Mouse (Mus musculus): Measurements from ENCODE around the gene Kit. TPM values are rescaled to one million over a fixed set of nuclear protein-coding genes. Genes with fewer than 3 reads are reported as not detected.

Gene Kit
- total RNA-seq, 2 experiments from 2014 or later: 33.3 to 37.8 TPM

DNA sequence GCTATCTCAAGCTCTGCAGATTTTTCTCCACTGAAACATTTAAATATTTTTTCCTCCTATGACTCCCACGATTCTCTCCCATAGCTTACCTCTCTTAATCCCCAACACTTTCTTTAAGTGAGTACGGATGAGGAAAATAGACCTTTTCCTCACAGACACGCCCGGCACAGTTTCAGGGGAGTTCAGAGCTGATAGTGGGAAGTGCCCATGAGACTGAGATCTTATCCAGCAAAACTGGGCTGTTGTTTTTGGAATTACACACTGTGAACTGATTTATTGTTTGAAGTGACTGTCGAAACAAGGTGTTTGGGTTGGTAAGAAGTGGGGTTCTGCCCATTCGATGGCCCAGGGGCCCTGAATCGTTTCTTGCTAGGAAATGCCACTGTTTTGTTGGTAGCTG, 124.4 kb downstream of the Kit start:
- intact Hi-C loops (cut with DNase I): no loop called here
- no peak for DNase-seq (ENCODE audit: low spot score in 2 of 2)

DNA sequence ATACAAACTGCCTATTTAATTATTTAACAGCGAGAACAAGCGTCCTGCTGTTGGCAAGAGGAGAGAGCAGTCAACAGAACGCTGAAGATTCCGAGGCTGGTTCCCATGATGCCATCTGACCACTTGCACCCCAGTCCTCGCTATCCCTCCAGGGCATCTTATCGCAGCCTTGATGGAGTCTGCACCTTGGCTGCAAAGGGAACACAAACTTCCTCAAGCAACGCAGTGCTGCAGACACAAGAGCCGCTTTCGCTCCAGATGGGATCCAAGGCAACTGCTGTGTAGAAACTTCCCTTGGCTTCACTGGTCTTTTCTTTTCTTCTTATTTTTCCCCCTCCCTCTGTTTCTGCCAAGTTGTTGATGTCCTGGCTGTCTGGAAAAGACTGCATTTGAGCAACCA, 124.8 kb downstream of the Kit start:
- intact Hi-C loops (cut with DNase I): no loop called here
- no peak for DNase-seq (ENCODE audit: low spot score in 2 of 2)

DNA sequence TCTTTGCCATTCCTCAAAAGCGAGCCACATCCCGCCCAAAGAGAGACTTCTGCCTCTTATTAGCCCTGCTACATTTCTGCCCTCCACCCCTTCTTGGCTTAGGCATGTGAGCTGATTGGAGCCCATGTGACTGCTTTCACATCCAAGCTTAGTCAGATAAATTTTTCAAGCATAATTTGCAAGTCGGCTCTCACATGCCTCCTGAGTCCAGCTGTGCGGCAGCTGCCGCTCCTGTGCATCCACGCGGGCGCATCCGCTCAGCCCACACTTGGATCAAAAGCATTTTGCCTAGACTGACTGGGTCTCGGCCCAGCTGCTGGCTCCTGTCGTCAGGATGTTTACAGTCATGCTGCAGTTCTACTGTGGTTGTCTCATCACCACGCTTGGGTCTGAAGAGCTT, 126.9 kb downstream of the Kit start:
- DNase-seq (ENCODE audit: low spot score in 2 of 2): peak in 1 of 2 experiments; percentile 12
- intact Hi-C loops (cut with DNase I): no loop called here

DNA sequence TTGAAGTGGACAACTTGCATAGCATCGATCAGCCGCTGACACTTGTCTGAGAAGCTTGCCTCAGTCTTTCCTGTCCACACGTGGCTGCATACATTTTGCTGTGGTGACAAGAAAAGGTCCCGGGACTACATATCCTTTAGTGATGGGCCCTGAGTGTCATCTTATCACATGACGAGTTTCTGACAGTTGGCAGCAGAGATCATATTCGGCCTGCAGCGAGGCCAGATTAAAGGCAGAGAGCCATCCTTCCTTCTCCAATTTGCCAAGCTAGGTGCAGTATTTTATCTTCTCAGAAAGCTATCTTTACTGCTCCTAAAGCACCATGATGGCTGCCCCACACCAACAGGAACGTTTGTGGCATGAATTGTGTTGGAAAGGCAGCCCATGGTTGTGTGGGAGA, 127.4 kb downstream of the Kit start:
- intact Hi-C loops (cut with DNase I): no loop called here
- no peak for DNase-seq (ENCODE audit: low spot score in 2 of 2)

DNA sequence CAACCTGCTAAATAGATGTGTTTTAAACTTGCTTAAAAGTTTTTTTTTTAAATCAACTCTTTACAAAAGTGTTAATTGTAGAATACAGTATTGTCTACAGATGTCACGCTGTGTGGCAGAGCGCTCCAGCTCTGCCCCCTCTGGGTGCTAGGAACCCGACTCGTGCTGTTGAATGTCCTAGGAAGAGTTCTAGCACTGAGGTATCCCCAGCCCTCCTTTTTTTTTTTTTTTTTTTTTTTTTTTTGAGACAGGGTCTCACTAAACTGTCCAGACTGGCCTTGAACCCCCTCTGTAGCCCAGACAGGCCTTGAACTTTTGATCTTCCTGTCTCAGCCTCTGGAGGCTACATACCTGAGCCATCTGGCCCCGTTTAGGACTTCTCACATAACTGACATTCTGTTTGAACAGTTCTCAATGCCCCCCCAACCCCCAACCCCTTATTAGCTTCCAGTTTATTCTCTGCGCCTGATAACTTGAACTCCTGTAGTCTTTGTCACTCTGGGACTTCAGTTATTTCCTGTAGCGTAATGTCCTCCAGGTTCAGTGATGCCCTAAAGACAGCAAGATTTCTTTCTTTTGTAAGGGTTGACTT, 130.0 kb downstream of the Kit start:
- DNase-seq (ENCODE audit: low spot score in 2 of 2): no peak
- intact Hi-C loops (cut with DNase I): no loop called here

DNA sequence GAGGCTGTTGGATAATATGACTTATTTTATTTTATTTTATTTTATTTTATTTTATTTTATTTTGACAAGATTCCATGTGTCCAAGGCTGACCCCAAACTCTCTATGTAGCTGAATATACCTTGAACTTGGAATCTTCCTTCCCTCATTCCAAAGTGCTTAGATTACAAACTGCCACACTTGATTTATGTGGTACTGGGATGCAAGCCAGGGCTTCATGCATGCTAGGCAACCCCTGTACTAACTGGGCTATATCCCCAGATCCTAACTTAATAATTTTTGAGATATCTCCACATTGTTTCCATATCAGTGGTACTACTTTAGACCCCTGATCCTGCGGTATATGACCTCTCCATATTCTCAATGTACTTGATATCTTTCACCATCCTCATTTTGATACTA, 130.7 kb downstream of the Kit start:
- DNase-seq (ENCODE audit: low spot score in 2 of 2): no peak
- intact Hi-C loops (cut with DNase I): no loop called here

Data from left cerebral cortex, postnatal 14 days (tissue).